Mouse (Mus musculus) myocyte (in vitro differentiated cells): ENCODE data around the gene Mtfr2.

Experiments used
- MAX ChIP-seq: IDR thresholded peaks from one replicate; pipeline ENCODE4 v1.6.1; 2011; ENCODE audit warnings: low read depth, mild to moderate bottlenecking, control low read depth
- MYOD1 ChIP-seq, 3 experiments: IDR thresholded peaks; one replicate each; pipeline ENCODE4 v1.6.1; 2011; ENCODE audit warnings: control low read depth in 2 of 3, low read depth in 2 of 3, mild to moderate bottlenecking in 2 of 3, moderate library complexity in 1 of 3; ENCODE audit not compliant: insufficient read length in 2 of 3, control insufficient read depth in 1 of 3
- MYOG ChIP-seq, 3 experiments: IDR thresholded peaks; one replicate each; pipeline ENCODE4 v1.6.1; 2011; ENCODE audit warnings: control low read depth in 2 of 3, low read depth in 2 of 3, mild to moderate bottlenecking in 2 of 3; ENCODE audit not compliant: insufficient read length in 2 of 3, control insufficient read depth in 1 of 3, insufficient read depth in 1 of 3
- POLR2A ChIP-seq: IDR thresholded peaks from one replicate; pipeline ENCODE4 v1.6.1; 2011; ENCODE audit warnings: low read depth, mild to moderate bottlenecking, control low read depth, moderate library complexity; ENCODE audit not compliant: insufficient read length
- POLR2AphosphoS2 ChIP-seq: IDR thresholded peaks from one replicate; pipeline ENCODE4 v1.6.1; 2011; ENCODE audit warnings: low read depth, control low read depth; ENCODE audit not compliant: insufficient read length
- REST ChIP-seq: IDR thresholded peaks from one replicate; pipeline ENCODE4 v1.6.1; 2011; ENCODE audit warnings: mild to moderate bottlenecking, control low read depth, moderate library complexity; ENCODE audit not compliant: insufficient read depth, insufficient read length
- SRF ChIP-seq: IDR thresholded peaks from one replicate; pipeline ENCODE4 v1.6.1; 2011; ENCODE audit warnings: low read depth; ENCODE audit not compliant: control insufficient read depth, insufficient read length
- TCF12 ChIP-seq: IDR thresholded peaks from one replicate; pipeline ENCODE4 v1.6.1; 2011; ENCODE audit warnings: mild to moderate bottlenecking, control low read depth; ENCODE audit not compliant: poor library complexity, insufficient read depth, severe bottlenecking

GRCm38 (mm10) chr10:20337872-20338271 lies 9.7 kb upstream of the Mtfr2 start:
- no peak for TF ChIP-seq POLR2A
- TF ChIP-seq POLR2AphosphoS2: no peak
- TF ChIP-seq MYOD1 (IDR thresholded peaks at IDR 0.05; ENCODE audit: control insufficient read depth in 1 of 3, insufficient read length in 2 of 3, low read depth in 2 of 3): no peak
- no peak for TF ChIP-seq MAX
- TF ChIP-seq MYOG (IDR thresholded peaks at IDR 0.05; ENCODE audit: control insufficient read depth in 1 of 3, insufficient read depth in 1 of 3, insufficient read length in 2 of 3, low read depth in 2 of 3): no peak
- no peak for TF ChIP-seq TCF12
- no peak for TF ChIP-seq SRF
- no peak for TF ChIP-seq REST
